Mouse (Mus musculus) adipocyte (in vitro differentiated cells): ENCODE data around the gene Rassf10.

Experiments
- DNase-seq: peaks from one replicate; pipeline ENCODE4 v3.0.0-alpha.2; 2016; ENCODE audit warnings: low spot score

The Rassf10 gene

DNA sequence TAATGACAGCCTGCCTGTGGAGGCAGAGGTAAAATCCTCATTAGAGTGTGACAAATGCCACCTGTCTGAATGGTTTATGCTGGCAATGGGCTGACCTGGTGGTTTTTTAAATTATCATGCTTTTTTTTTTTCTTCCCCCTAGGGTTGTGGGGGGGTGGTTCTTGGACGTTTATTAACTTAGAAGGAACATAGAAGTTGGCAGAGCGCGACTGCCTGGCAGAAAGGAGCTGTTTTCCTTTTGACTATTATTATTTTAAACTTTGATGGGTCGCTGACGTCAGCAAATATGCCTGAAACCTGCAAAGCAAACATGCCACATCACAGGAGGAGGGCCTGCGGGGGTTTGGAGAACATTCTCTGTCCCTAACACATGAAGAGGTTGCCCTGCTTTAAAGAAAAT lies 3.9 kb downstream of the Rassf10 start:
- no peak for DNase-seq

DNA sequence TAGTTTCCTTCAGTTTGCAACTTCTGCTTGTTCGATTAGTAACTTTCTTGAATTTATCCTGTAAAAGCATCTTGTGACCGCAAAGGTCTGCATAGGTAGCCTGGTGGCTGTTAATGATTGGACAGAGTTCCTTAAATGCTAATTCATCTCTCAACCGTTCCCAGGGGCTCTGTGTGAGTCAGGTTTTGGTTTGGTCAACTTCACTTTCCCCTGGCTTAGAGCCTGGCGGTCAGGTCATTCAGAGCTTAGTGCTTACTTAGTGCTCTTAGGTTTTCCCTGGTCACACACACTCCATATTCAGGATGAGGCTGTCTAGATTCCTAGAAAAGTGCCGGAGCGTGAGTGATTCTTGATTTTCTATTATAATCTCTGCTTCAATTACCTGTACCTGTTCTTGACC lies 12.6 kb downstream of the Rassf10 start:
- no peak for DNase-seq

DNA sequence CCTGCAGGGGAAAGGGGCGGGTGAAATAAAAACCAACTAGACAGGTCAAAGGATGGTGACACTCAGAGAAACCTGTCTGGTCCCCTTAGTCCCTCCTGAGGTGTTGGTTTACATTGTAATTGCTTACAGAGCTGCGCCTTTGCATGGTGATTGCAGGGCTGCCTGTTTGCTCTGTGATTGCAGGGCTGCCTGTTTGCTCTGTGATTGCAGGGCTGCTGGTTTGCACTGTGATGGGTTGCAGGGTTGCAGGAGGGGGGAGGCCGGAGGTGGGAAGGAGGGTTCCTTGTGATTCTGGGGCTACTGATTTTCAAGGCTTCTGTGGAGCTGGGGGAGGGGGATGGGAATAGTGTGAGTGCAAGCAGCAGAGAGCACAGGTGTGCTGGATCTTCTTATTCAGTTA lies 13.0 kb downstream of the Rassf10 start:
- DNase-seq = no peak

DNA sequence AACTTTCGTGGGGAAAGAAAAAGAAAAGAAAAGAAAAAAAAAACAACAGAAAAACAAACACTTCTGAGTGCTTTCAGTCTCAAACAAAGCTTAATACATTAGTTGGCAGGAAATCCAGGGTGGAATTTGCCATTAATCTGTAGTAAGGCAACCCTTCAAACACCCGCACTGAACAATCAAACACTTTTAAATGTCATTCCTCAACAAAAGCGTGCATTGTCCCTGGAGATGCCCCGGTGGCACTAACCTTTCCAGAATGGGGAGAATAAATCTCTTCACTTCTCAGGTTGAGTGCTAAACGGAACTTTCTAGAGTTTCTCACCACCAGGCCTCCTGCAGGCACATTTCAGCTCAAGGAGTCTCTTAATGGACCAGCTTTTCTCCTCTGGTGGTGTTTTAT lies 29.6 kb downstream of the Rassf10 start:
- DNase-seq = no peak

DNA sequence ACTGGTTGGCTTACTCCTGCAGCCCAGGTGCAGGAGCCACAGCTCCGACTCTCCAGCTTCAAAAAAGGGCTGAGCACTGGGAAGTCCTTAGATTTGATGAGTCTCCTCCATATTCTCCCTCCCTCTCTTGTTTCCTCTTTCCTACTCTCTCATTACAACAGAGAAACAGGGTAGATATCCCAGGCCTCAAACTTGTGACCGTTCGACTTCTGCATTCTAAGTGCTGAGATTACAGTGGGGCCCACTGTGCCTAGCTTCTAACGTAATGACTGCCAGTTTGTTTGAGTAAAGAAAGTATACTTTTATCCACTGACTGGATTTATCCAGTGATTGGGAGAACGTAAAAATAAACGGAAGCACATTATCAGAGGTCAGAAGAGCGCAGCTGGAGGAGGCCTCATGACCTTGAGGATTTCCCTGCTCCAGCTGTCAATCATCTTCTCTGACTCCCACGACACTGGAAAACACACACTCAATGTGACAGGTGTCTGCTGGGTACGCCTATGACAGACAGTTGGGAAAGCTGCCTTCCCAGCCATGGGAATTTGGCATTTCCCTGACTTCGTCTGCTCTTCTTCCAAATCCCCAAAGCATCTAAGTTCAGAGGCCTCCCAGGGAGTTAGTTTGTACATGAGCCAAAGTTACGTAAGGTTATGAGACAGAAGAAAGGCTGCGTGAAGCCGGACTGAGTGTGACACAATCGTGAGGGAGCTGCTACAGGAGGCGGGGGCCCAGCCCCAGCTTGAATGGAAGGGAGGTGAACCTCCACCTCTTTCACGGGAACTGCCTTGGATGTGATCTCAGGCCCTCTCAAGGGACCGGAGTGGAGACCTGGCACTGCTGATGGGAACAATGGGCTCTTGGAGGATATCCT lies 31.2 kb downstream of the Rassf10 start:
- peak; percentile 46 for DNase-seq

DNA sequence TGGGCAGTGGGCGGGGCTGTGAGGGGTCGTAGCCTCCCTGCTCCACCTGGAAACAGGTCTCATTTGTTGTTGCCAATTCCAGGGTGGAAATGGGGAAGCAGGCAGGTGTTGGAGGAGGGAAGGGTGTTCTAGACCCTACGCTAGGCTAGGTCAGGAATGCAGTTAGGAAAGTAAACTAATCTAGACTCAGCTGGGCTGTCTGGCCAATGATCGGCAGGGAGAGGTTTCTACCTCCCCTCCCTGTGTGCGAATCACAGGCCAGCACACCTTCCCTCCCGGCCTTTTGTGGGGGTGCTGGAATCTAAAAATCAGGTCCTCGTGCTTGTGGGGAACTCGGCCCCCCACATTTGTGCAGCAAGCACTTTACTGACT lies 31.8 kb downstream of the Rassf10 start:
- no peak for DNase-seq

DNA sequence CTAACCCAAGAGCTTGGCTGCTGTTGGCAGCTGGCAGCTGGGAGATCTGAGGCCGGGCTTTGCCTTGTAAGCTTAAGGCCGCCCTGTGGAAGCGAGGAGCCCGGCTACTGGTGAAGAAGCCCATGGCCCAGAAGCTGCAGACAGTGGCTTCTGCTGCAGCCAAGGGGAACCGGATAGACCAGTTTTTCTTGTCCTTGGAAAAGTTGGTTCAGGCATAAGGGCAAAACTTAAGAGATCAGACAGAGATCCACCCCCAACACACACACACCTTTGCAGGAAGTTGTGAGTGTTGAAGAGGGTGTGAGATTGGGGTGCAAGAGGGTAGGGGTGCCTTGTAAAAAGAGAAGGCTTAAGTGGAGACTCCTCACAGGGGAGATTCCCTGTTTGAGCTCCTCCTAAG lies 39.2 kb downstream of the Rassf10 start:
- DNase-seq = no peak

DNA sequence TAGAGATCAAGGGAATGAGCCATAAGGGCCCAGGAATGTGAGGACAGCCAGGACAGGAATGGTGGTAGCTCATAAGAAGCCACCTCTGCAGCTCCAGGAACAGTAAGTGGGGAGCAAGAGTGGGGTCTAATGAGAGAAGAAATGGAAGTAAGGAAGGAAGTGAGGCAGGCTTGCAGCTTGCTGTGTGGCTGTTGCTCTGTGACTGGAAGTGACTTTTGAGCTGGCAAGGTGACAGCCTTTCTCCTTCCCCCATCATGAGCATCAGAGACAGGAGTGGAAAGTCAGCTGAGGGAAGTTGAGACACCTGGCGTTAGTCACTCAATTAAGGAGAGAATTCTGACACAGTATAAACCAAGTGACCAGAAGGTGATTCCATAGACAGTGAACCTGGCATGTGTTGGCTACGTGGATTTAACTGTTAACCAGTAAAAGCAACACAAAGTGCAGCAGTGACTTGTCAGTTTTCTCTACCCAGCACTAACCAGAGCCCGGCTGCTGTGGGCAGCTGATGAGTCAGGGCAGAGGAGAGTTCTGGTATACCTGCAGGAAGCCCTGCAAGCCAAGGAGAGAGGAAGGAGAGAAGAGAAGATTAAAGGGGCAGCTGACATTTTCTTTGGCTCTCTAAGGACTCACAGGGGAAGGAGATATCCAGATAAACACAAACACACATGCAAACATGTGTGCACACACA lies 49.9 kb downstream of the Rassf10 start:
- DNase-seq = no peak

DNA sequence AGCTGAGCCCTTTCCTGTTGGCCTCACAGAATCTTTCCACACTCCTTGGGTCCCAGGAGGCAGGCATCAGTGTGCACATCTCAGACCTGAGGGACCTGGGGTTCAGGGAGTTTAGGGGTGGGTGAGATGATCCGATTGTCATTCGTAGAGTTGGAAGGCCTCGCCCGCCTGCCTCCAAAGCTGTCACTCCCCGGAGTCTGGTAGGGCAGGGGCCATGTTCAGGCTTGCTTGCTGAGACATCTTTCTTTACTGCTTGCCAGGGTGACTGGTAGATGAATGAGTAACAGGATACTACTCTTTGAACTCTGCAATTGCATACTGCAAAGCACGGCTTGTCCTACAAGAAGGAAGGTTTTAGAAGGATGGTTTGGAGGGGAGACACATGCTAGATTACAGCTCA lies 52.0 kb downstream of the Rassf10 start:
- no peak for DNase-seq
